Mouse (Mus musculus): ENCODE results near the gene Dazap1. TPM values are rescaled to one million over a fixed set of nuclear protein-coding genes. Genes with fewer than 3 reads are reported as not detected.
A peak's percentile ranks its signal among the peaks of the same experiment; 100 is the strongest.
"Not testable (repeated sequence)": the region's sequence is repeated elsewhere in the genome, so short reads cannot be mapped to it uniquely, and the experiment has no call there.

The Dazap1 gene
- polyA plus RNA-seq, 1 experiment from 2014 or later = 49.3 TPM

DNA sequence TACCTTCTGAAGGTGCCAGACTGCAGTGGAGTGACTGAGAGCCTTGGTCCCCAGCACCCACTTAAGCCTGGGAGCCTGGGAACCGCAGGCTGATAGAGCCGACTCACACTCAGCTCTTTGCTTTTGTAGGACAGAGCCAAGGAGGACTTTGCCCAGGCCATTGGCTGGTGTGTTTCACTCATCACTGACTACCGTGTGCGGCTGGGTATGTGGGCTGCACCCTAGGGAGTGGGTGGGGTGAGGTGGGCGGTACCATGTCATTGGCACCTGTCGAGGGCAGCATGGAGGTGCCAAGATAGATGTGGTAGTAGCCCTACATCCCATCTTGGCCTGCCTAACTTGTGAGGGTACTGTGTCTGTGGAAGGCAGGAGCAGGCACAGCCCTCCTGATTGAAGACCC, 21.5 kb upstream of the Dazap1 start:
- no peaks in the 10 kb centered on the region for H3K27me3 ChIP-seq (ENCODE audit: insufficient read depth, low read length)
- no peaks in the 10 kb centered on the region for H3K4me1 ChIP-seq (ENCODE audit: insufficient read depth)
- H3K4me2 ChIP-seq = no peak overlapping the region
- TF ChIP-seq CTCF (IDR thresholded peaks at IDR 0.05; ENCODE audit: low read depth) = no peak
- ATAC-seq (ENCODE audit: insufficient read depth) (no peak), DNase-seq (no peak)
- peaks cover 100% of the 10 kb centered on the region for H3K36me3 ChIP-seq (ENCODE audit: insufficient read depth)
- 86% methylated on average over 6 of the region's 6 CpGs for WGBS
- H3K9me3 ChIP-seq (ENCODE audit: low read depth, low read length) = no peaks in the 10 kb centered on the region
- no peak overlapping the region for H3K27ac ChIP-seq (ENCODE audit: low read depth)
- no peak overlapping the region for H3K9ac ChIP-seq
- H3K4me3 ChIP-seq (ENCODE audit: low read depth, low read length) = no peak overlapping the region

DNA sequence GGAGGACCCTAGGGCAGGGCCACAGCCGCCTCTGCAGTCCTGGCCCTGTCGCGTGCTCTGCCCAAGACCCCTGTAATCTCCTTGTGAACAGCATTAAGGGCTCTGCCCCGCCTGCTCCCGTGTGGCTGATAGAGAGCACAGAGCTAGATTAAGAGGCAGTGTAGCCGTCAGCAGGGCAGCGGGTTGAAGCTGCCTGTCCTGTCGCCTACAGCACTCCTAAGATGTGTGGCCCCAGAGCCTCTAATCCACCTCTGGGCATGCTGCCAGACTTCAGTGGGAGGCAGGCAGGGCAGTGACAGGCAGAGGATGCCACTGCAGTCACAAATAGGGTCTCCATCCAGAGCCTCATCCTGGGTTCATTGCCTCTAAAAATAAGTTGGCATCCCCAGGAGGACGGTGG, 19.2 kb upstream of the Dazap1 start:
- no peak overlapping the region for H3K9ac ChIP-seq
- DNase-seq (no peak), ATAC-seq (ENCODE audit: insufficient read depth) (no peak)
- TF ChIP-seq CTCF (IDR thresholded peaks at IDR 0.05; ENCODE audit: low read depth) = no peak
- no peak overlapping the region for H3K27ac ChIP-seq (ENCODE audit: low read depth)
- no peak overlapping the region for H3K4me3 ChIP-seq (ENCODE audit: low read depth, low read length)
- no peaks in the 10 kb centered on the region for H3K9me3 ChIP-seq (ENCODE audit: low read depth, low read length)
- H3K4me2 ChIP-seq = no peak overlapping the region
- H3K36me3 ChIP-seq (ENCODE audit: insufficient read depth) = peaks cover 77% of the 10 kb centered on the region
- H3K4me1 ChIP-seq (ENCODE audit: insufficient read depth) = no peaks in the 10 kb centered on the region
- H3K27me3 ChIP-seq (ENCODE audit: insufficient read depth, low read length) = no peaks in the 10 kb centered on the region
- WGBS = 60% methylated on average over 9 of the region's 9 CpGs

DNA sequence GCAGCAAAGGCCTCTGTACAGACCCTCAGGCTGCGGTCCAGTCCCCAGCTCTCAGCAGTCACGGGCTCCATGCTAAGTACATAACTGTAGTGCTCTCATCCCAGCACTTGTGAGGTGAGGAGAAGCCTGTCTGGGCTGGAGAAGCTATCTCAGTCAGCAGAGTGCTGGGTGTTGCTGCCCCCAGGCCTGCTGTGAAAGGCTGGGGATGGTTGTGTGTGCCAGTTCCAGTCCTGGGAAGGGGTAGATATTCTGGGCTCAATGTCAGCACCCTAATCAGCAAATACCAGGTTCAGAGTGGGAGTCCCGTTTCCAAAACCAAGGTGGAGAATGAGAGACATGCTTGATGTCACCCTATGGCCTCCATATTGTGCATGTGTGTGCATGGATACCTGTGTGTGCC, 18.7 kb upstream of the Dazap1 start:
- Histone ChIP-seq H3K27ac (ENCODE audit: low read depth) (no peak overlapping the region), H3K36me3 (ENCODE audit: insufficient read depth) (peaks cover 71% of the 10 kb centered on the region), H3K4me2 (no peak overlapping the region), H3K4me1 (ENCODE audit: insufficient read depth) (no peaks in the 10 kb centered on the region), H3K4me3 (ENCODE audit: low read depth, low read length) (no peak overlapping the region), H3K9ac (no peak overlapping the region), H3K27me3 (ENCODE audit: insufficient read depth, low read length) (no peaks in the 10 kb centered on the region), H3K9me3 (ENCODE audit: low read depth, low read length) (no peaks in the 10 kb centered on the region)
- 82% methylated on average over 3 of the region's 3 CpGs for WGBS
- TF ChIP-seq CTCF (IDR thresholded peaks at IDR 0.05; ENCODE audit: low read depth) = no peak
- DNase-seq (no peak), ATAC-seq (ENCODE audit: insufficient read depth) (no peak)

DNA sequence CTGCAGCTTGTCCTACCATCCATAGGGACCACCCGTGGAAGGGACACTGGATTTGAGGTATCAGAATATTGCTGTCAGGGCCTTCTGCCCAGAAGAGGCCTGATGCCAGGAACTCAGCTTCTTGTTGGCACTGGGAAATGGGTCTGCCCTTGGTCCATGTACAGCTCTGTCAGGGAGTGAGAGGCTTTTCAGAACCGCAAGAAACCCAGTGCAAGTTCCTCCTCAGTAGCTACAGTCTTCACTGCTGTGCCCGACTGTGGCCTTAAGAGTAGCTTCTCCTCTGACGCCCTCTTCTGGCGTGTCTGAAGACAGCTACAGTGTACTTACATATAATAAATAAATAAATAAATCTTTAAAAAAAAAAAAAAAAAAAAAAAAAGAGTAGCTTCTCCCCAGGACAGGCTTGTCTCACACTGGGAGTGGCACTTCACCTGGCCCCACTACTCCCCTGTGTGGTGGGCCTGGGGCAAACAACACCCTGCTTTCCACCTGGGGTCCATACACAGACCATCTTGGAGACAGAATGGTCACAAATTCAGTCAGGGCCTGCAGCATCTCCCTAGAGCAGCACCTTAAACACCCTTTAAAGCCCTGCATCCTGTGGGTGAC, 16.4 kb upstream of the Dazap1 start:
- H3K36me3 ChIP-seq (ENCODE audit: insufficient read depth) = peaks cover 49% of the 10 kb centered on the region
- H3K4me2 ChIP-seq = no peak overlapping the region
- DNase-seq (peak; percentile 71), ATAC-seq (ENCODE audit: insufficient read depth) (no peak)
- H3K27ac ChIP-seq (ENCODE audit: low read depth) = no peak overlapping the region
- H3K9me3 ChIP-seq (ENCODE audit: low read depth, low read length) = no peaks in the 10 kb centered on the region
- no peak overlapping the region for H3K4me3 ChIP-seq (ENCODE audit: low read depth, low read length)
- peak overlapping the region; percentile 20; the same call in 1 of the 2 replicates for H3K9ac ChIP-seq
- TF ChIP-seq CTCF (IDR thresholded peaks at IDR 0.05; ENCODE audit: low read depth) = peak; percentile 39
- WGBS = 27% methylated on average over 5 of the region's 5 CpGs
- H3K27me3 ChIP-seq (ENCODE audit: insufficient read depth, low read length) = no peaks in the 10 kb centered on the region
- 0 out of 2 replicates have a peak, but pooled peaks cover under 1% of the 10 kb centered on the region for H3K4me1 ChIP-seq (ENCODE audit: insufficient read depth)

DNA sequence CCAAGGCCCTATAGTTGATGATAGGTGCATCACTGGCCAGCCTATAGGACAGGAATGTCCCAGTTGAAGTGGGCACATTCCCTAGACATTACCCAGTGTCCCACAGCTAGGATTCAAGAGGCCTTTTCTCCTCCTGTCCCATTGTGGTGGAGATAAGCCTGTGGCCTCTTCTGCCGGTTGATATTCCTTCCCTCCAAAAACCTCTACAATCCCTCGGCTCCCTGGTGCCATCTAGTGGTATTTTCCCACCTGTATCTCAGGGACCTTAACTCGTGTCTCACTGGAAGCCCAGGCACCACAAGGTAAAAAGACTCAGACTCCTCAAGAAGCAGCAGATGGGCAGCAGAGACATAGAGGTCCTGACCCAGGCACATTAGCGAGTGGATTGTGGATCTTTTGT, 15.7 kb upstream of the Dazap1 start:
- Histone ChIP-seq H3K4me1 (ENCODE audit: insufficient read depth) (peaks cover 3% of the 10 kb centered on the region; the same call in 1 of the 2 replicates), H3K9me3 (ENCODE audit: low read depth, low read length) (no peaks in the 10 kb centered on the region), H3K36me3 (ENCODE audit: insufficient read depth) (peaks cover 41% of the 10 kb centered on the region), H3K4me2 (no peak overlapping the region), H3K27ac (ENCODE audit: low read depth) (no peak overlapping the region), H3K9ac (peak overlapping the region; percentile 20), H3K4me3 (ENCODE audit: low read depth, low read length) (no peak overlapping the region), H3K27me3 (ENCODE audit: insufficient read depth, low read length) (no peaks in the 10 kb centered on the region)
- 4% methylated on average over 4 of the region's 4 CpGs for WGBS
- DNase-seq = peak; percentile 96
- ATAC-seq (ENCODE audit: insufficient read depth) = peak; percentile 4; the same call in 1 of the 2 replicates
- TF ChIP-seq CTCF (IDR thresholded peaks at IDR 0.05; ENCODE audit: low read depth) = peak; percentile 93

DNA sequence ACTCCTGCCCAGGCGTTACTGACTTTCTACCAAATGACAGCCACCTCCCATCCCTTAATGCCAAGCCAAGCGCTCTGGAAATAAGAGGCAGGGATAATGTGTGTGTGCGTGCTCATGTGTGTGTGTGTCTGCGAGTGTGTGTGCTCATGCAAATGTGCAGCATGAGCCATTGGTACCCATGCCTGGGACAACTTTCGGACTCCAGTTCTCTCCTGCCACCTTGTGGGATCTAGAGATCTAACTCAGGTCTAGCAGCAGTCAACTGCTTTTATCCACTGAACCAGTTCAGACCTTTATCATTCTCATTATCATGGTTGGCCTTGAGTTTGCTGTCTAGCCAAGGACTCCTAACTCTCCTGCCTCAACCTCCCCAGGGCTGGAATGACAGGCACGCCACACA, 13.4 kb upstream of the Dazap1 start:
- H3K4me2 ChIP-seq = peak overlapping the region; percentile 90
- H3K4me1 ChIP-seq (ENCODE audit: insufficient read depth) = peaks cover 3% of the 10 kb centered on the region; the same call in 1 of the 2 replicates
- peaks cover 19% of the 10 kb centered on the region for H3K36me3 ChIP-seq (ENCODE audit: insufficient read depth)
- H3K4me3 ChIP-seq (ENCODE audit: low read depth, low read length) = no peak overlapping the region
- H3K27ac ChIP-seq (ENCODE audit: low read depth) = no peak overlapping the region
- TF ChIP-seq CTCF (IDR thresholded peaks at IDR 0.05; ENCODE audit: low read depth) = peak; percentile 55
- ATAC-seq (ENCODE audit: insufficient read depth) = no peak
- DNase-seq = peak; percentile 68
- no peak overlapping the region for H3K9ac ChIP-seq
- H3K27me3 ChIP-seq (ENCODE audit: insufficient read depth, low read length) = no peaks in the 10 kb centered on the region
- WGBS = 44% methylated on average over 6 of the region's 6 CpGs
- H3K9me3 ChIP-seq (ENCODE audit: low read depth, low read length) = no peaks in the 10 kb centered on the region

DNA sequence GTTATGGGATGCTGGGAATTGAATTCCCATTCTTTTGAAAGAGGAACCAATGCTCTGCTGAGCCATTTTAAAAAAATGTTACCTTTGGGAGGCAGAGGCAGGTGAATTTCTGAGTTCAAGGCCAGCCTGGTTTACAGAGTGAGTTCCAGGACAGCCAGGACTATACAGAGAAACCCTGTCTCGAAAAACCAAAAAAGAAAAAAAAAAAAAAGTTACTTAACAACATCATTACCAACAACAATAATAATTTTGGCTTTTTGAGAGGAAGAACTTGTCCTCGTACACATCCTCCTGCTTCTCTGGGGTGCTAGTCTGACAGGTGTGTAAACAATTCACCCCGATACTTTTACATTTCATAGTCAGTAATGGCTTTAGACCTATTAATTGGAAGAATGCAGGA, 12.8 kb upstream of the Dazap1 start:
- peak overlapping the region; percentile 90 for H3K4me2 ChIP-seq
- peak overlapping the region; percentile 66 for H3K4me3 ChIP-seq (ENCODE audit: low read depth, low read length)
- ATAC-seq (ENCODE audit: insufficient read depth); H3K27me3 ChIP-seq (ENCODE audit: insufficient read depth, low read length); H3K27ac ChIP-seq (ENCODE audit: low read depth); DNase-seq; H3K9me3 ChIP-seq (ENCODE audit: low read depth, low read length); H3K9ac ChIP-seq; H3K4me1 ChIP-seq (ENCODE audit: insufficient read depth): not testable (repeated sequence)
- H3K36me3 ChIP-seq (ENCODE audit: insufficient read depth) = peaks cover 16% of the 10 kb centered on the region
- 35% methylated on average over 3 of the region's 3 CpGs for WGBS
